Mouse (Mus musculus) lung, postnatal 0 days (tissue): ENCODE results near the gene Gpr1. TPM values are rescaled to one million over a fixed set of nuclear protein-coding genes. Genes with fewer than 3 reads are reported as not detected.

Source experiments
- ATAC-seq: fragments of 200-750 bp; cut with Nextera tagmentation; 2 replicates; pipeline ENCODE4 v1.8.0; 2017; ENCODE audit warnings: moderate library complexity
- DNase-seq: peaks from one replicate; pipeline ENCODE4 v3.0.0-alpha.2; 2016; ENCODE audit warnings: low spot score
- H3K27ac ChIP-seq: fragments of 300-500 bp; sonication (generic); 2 replicates; pipeline ENCODE4 v1.5.1; 2014; ENCODE audit warnings: antibody characterized with exemption, mild to moderate bottlenecking, low read length, mixed read lengths
- H3K27me3 ChIP-seq: fragments of 300-500 bp; sonication (generic); replicated peaks from 2 replicates; pipeline ENCODE4 v1.6.1; 2014; ENCODE audit warnings: low read length, mixed read lengths; ENCODE audit not compliant: insufficient read depth
- H3K36me3 ChIP-seq: fragments of 300-500 bp; sonication (generic); 2 replicates; pipeline ENCODE4 v1.6.1; 2014; ENCODE audit warnings: low read length, mixed read lengths; ENCODE audit not compliant: insufficient read depth
- H3K4me1 ChIP-seq: fragments of 300-500 bp; sonication (generic); 2 replicates; pipeline ENCODE4 v1.6.1; 2014; ENCODE audit warnings: antibody characterized with exemption, low read depth, low read length, mixed read lengths; ENCODE audit not compliant: insufficient read depth
- H3K4me2 ChIP-seq: fragments of 300-500 bp; sonication (generic); replicated peaks from 2 replicates; pipeline ENCODE4 v1.6.1; 2014; ENCODE audit warnings: low read depth, mild to moderate bottlenecking, low read length, moderate library complexity, mixed read lengths
- H3K4me3 ChIP-seq: fragments of 300-500 bp; sonication (generic); 2 replicates; pipeline ENCODE4 v1.5.1; 2014; ENCODE audit warnings: low read depth, low read length
- H3K9ac ChIP-seq: fragments of 300-500 bp; sonication (generic); replicated peaks from 2 replicates; pipeline ENCODE4 v1.6.1; 2014; ENCODE audit warnings: low read depth, mild to moderate bottlenecking
- H3K9me3 ChIP-seq: fragments of 300-500 bp; sonication (generic); 2 replicates; pipeline ENCODE4 v1.6.1; 2016; ENCODE audit warnings: low read length, mixed read lengths
- CTCF ChIP-seq: IDR thresholded peaks from 2 replicates; pipeline ENCODE4 v1.5.1; 2016; ENCODE audit warnings: antibody characterized with exemption, mild to moderate bottlenecking
- EP300 ChIP-seq: IDR thresholded peaks from 2 replicates; pipeline ENCODE4 v1.6.1; 2016; ENCODE audit warnings: antibody characterized with exemption, mild to moderate bottlenecking, control low read depth
- WGBS: fragments of 180-500 bp; shearing (Covaris S2); extraction: QIAGEN DNeasy Blood & Tissue Kit; methylation state at CpG from one replicate; pipeline ENCODE4 v1.1.7; 2014; 5-methylcytosine and 5-hydroxymethylcytosine counted together
- polyA plus RNA-seq: library from polyadenylated mRNA; unstranded; fragments of >200 nt; fragmentation: Nextera tagmentation; extraction: Ambion mirVana; gene quantifications from 2 replicates; pipeline ENCODE4 v1.2.1, GENCODE M21; 2015

The Gpr1 gene
- polyA plus RNA-seq, 1 experiment from 2014 or later = 0.10 TPM

DNA sequence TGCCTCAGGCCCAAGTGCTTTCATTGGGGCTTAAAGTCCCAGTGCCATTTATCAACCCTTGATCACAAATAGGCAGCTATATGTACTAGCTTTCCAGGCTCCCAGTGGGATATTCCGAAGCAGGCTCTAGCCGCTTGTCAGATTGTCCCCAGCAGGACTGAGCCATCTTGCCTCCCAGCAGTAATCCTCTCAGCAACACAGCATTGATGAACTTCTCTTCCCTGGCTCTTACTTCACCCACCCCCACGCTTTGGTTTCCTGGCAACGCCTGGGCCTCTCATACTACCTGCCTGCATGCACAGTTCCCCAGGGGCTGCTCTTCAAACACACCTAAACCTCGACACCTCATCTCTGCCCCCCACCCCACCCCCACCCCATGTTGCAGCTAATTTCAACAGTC is 23.0 kb upstream of the Gpr1 start:
- DNase-seq = no peak
- Histone ChIP-seq H3K36me3 (no peaks in the 10 kb centered on the region), H3K4me3 (no peak overlapping the region), H3K27me3 (no peaks in the 10 kb centered on the region), H3K4me2 (no peak overlapping the region), H3K9ac (no peak overlapping the region), H3K9me3 (no peaks in the 10 kb centered on the region), H3K4me1 (no peaks in the 10 kb centered on the region), H3K27ac (no peak overlapping the region)
- TF ChIP-seq CTCF = no peak
- ATAC-seq = no peak
- WGBS = 11% methylated on average over 5 of the region's 5 CpGs

DNA sequence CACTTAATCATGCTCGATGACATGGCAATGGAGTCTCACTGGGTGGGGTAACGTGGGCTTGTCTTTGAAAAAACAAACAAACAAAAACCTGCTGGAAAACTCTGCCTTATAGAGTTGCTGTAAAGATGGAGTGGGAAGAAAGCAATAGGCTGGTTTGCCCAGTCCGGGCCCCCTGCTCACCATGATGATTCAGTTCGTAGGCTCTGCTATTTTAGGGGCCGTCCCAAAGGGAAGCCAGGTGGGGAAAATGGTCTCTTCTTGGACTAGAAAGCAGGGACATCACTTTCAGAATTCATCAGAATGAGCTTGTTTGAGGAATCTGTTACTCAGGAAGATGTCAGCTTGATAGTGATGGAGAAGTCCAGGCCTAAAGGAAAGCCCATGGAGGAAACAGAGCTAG is 12.9 kb upstream of the Gpr1 start:
- no peaks in the 10 kb centered on the region for H3K36me3 ChIP-seq
- WGBS = 58% methylated on average over 5 of the region's 5 CpGs
- H3K9me3 ChIP-seq = no peaks in the 10 kb centered on the region
- no peaks in the 10 kb centered on the region for H3K27me3 ChIP-seq
- no peak overlapping the region for H3K4me3 ChIP-seq
- no peak overlapping the region for H3K4me2 ChIP-seq
- no peak overlapping the region for H3K9ac ChIP-seq
- no peak for DNase-seq
- no peak for TF ChIP-seq EP300
- no peak for TF ChIP-seq CTCF
- no peak for ATAC-seq
- H3K27ac ChIP-seq = no peak overlapping the region
- H3K4me1 ChIP-seq = no peaks in the 10 kb centered on the region

DNA sequence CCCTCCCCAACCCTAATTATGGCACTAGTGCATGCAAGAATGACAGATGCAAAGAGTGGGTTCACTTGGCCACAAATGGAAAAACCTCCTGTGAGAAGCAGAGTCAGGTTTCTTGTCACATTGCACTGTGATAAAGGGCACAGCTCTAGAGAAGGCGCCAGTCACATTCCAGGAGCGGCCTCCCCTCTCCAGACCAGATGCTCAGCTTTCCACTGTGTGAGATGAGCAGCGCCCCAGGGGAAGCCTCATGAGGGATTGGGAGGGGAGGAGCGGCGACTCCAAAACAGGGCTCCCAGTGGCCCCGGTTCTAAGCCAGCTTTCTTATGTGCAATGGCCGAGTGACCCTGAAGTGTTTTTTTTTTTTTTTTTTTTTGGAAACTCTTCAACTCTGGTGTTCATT is 11.5 kb upstream of the Gpr1 start:
- Histone ChIP-seq H3K27me3 (no peaks in the 10 kb centered on the region), H3K27ac (no peak overlapping the region), H3K4me2 (no peak overlapping the region), H3K36me3 (no peaks in the 10 kb centered on the region), H3K4me3 (no peak overlapping the region), H3K4me1 (no peaks in the 10 kb centered on the region), H3K9me3 (no peaks in the 10 kb centered on the region), H3K9ac (no peak overlapping the region)
- 12% methylated on average over 7 of the region's 7 CpGs for WGBS
- no peak for DNase-seq
- no peak for ATAC-seq
- TF ChIP-seq CTCF (no peak), EP300 (no peak)

DNA sequence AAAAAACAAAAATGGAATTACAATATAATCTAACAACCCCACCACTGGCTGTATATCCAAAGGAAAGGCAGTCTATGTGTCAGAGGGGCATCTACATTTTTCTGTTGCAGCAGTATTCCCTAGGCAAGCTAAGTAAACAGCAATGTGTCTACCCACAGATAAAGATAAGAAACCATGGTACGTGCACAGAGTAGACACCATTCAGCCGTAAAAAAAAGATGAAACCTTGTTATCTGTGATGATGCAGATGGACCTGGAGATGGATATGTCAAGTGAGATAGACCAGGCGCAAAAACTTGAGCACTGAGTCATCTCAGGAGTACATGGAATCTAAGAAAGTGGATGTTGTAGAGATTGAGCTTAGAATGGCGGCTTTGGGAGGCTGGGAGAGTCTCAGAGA is 10.7 kb upstream of the Gpr1 start:
- no peaks in the 10 kb centered on the region for H3K9me3 ChIP-seq
- ATAC-seq = no peak
- no peak overlapping the region for H3K27ac ChIP-seq

DNA sequence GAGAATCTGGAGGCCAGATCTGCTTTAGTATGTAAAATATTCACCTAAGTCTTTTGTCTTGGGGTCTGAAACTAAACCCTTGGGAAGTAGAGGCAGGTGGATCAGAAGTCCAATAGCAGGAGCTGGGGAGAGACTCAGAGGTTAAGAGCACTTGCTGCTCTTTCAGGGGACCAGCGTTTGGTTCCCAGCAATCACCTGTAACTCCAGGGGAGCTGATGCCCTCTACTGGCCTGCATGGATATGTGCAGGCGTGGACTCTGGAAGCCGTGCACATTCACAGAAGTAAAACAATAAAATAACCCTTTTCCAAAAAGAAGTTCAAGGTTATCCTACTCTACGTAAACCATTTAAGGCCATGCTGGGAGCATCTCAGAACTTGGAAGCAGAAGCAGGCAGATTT is 4.9 kb upstream of the Gpr1 start:
- H3K4me3 ChIP-seq = no peak overlapping the region
- 92% methylated on average over 4 of the region's 4 CpGs for WGBS

More for the DNA sequence above, 10.7 kb upstream of the Gpr1 start:
- Histone ChIP-seq H3K4me1 (no peaks in the 10 kb centered on the region), H3K9ac (no peak overlapping the region), H3K36me3 (no peaks in the 10 kb centered on the region), H3K4me2 (no peak overlapping the region), H3K4me3 (no peak overlapping the region), H3K27me3 (no peaks in the 10 kb centered on the region)
- 52% methylated on average over 4 of the region's 4 CpGs for WGBS
- no peak for DNase-seq
- TF ChIP-seq EP300 = no peak
- TF ChIP-seq CTCF = no peak

DNA sequence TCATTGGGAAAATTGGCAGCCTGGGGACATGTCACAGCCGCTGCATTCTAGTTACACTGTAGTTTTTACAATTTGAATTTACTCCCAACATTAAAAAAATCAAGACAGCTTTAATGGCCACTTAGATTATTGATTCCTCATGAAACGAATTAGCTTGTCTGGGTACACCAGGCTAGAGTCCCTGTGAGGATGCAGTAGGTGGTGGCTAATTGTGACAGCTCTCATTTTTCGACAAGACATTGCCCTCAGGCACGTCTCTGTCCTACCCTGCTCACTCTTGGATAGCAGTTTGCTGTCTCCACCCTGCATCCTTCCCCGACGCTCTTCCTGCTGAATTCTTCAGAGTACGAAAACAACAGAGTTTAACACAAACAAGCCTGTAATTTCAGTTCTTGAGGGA is 288 bp upstream of the Gpr1 start:
- Histone ChIP-seq H3K4me1 (no peaks in the 10 kb centered on the region), H3K9ac (no peak overlapping the region), H3K4me2 (no peak overlapping the region), H3K9me3 (no peaks in the 10 kb centered on the region), H3K27ac (no peak overlapping the region), H3K4me3 (no peak overlapping the region), H3K36me3 (no peaks in the 10 kb centered on the region), H3K27me3 (no peaks in the 10 kb centered on the region)
- WGBS = 40% methylated on average over 7 of the region's 7 CpGs
- TF ChIP-seq CTCF (no peak), EP300 (peak; percentile 42; the same call in 1 of the 2 replicates)
- 0 out of 2 replicates have a peak, but pooled peaks have one; percentile 32 for ATAC-seq
- DNase-seq = no peak

More for the DNA sequence above, 4.9 kb upstream of the Gpr1 start:
- Histone ChIP-seq H3K4me1 (no peaks in the 10 kb centered on the region), H3K27me3 (no peaks in the 10 kb centered on the region), H3K4me2 (no peak overlapping the region), H3K36me3 (no peaks in the 10 kb centered on the region), H3K9ac (no peak overlapping the region), H3K9me3 (no peaks in the 10 kb centered on the region), H3K27ac (no peak overlapping the region)
- DNase-seq (no peak), ATAC-seq (no peak)
- TF ChIP-seq CTCF = no peak
- TF ChIP-seq EP300 = no peak
